Mouse (Mus musculus): ENCODE data around the gene Pdxk.
A peak's percentile ranks its signal among the peaks of the same experiment; 100 is the strongest.
"Not testable (repeated sequence)": the region's sequence is repeated elsewhere in the genome, so short reads cannot be mapped to it uniquely, and the experiment has no call there.

The Pdxk gene

GRCm38 (mm10) chr10:78420929-78421328, 43.8 kb downstream of the Pdxk start:
- no peak for DNase-seq (ENCODE audit: low spot score in 2 of 2)

- DNase-seq (ENCODE audit: low spot score in 2 of 2), result no peak
Measured at GRCm38 (mm10) chr10:78418791-78419190, 46.0 kb downstream of the Pdxk start.

GRCm38 (mm10) chr10:78417888-78418287, 46.9 kb downstream of the Pdxk start:
- DNase-seq (ENCODE audit: low spot score in 2 of 2), result no peak

- DNase-seq (ENCODE audit: low spot score in 2 of 2), result not testable (repeated sequence)
Measured at GRCm38 (mm10) chr10:78414936-78415335, 49.8 kb downstream of the Pdxk start.

- no peak for DNase-seq (ENCODE audit: low spot score in 2 of 2)
Measured at GRCm38 (mm10) chr10:78413152-78413520, 51.6 kb downstream of the Pdxk start.

GRCm38 (mm10) chr10:78412319-78413151, 52.2 kb downstream of the Pdxk start, which contains the start of gene Rrp1:
Gene Rrp1, minus strand, starts transcription at chr10:78413043.
- peak; percentile 93 to 96 for DNase-seq (ENCODE audit: low spot score in 2 of 2)

- no peak for DNase-seq (ENCODE audit: low spot score in 2 of 2)
Measured at GRCm38 (mm10) chr10:78411851-78412250, 52.9 kb downstream of the Pdxk start.

GRCm38 (mm10) chr10:78409035-78409788, 55.6 kb downstream of the Pdxk start:
- no peak for DNase-seq (ENCODE audit: low spot score in 2 of 2)

- DNase-seq (ENCODE audit: low spot score in 2 of 2), result no peak
Measured at GRCm38 (mm10) chr10:78407132-78407531, 57.6 kb downstream of the Pdxk start.

- DNase-seq (ENCODE audit: low spot score in 2 of 2), result no peak
Measured at GRCm38 (mm10) chr10:78406152-78406551, 58.6 kb downstream of the Pdxk start.

- DNase-seq (ENCODE audit: low spot score in 2 of 2), result no peak
Measured at GRCm38 (mm10) chr10:78402301-78402922, 62.4 kb downstream of the Pdxk start.

GRCm38 (mm10) chr10:78401127-78401526, 63.6 kb downstream of the Pdxk start:
- no peak for DNase-seq (ENCODE audit: low spot score in 2 of 2)

GRCm38 (mm10) chr10:78399090-78399657, 65.6 kb downstream of the Pdxk start:
- peak in 1 of 2 experiments; percentile 57 for DNase-seq (ENCODE audit: low spot score in 2 of 2)

- no peak for DNase-seq (ENCODE audit: low spot score in 2 of 2)
Measured at GRCm38 (mm10) chr10:78396625-78396885, 68.2 kb downstream of the Pdxk start.

- DNase-seq (ENCODE audit: low spot score in 2 of 2), result peak; percentile 76 to 87
Measured at GRCm38 (mm10) chr10:78395819-78396624, 68.8 kb downstream of the Pdxk start.

GRCm38 (mm10) chr10:78395377-78395776, 69.4 kb downstream of the Pdxk start:
- no peak for DNase-seq (ENCODE audit: low spot score in 2 of 2)

- peak; percentile 71 to 76 for DNase-seq (ENCODE audit: low spot score in 2 of 2)
Measured at GRCm38 (mm10) chr10:78392072-78392471, 72.7 kb downstream of the Pdxk start.

GRCm38 (mm10) chr10:78390982-78391470, 73.7 kb downstream of the Pdxk start:
- DNase-seq (ENCODE audit: low spot score in 2 of 2), result no peak

- DNase-seq (ENCODE audit: low spot score in 2 of 2), result no peak
Measured at GRCm38 (mm10) chr10:78388216-78388980, 76.4 kb downstream of the Pdxk start.
